Comparison of ENCODE assay signal across 14 mouse cellular contexts in genomic region chr2:153530948-153531347, GRCm38 (mm10). TPM values are rescaled to one million over a fixed set of nuclear protein-coding genes. Genes with fewer than 3 reads are reported as not detected.
DNase-seq lines count a peak whose midpoint lies in the region; ATAC-seq and TF ChIP-seq lines count a peak whose summit lies in the region.
"Had no signal": no experiment of that assay in that cellular context is flagged by ENCODE, and none has a peak within 500 bp of the region (broad histone marks: within the 10 kb centered on the region; RNA-seq: fewer than 3 reads in every experiment).

No protein-coding gene starts in this region.

- TF ChIP-seq CTCF in lung, embryonic 14.5 days (IDR thresholded peaks at IDR 0.05; ENCODE audit: low read depth): peak; percentile 50
- TF ChIP-seq CTCF in midbrain, postnatal 0 days (IDR thresholded peaks at IDR 0.05): peak; percentile 63

- no peak overlapping the region for H3K4me2 ChIP-seq in lung, embryonic 14.5 days
- peak overlapping the region; percentile 95; the same call in 1 of the 2 replicates for H3K4me2 ChIP-seq in midbrain, postnatal 0 days (ENCODE audit: low read depth, low read length, poor library complexity, severe bottlenecking)

- H3K27me3 ChIP-seq in heart, embryonic 10.5 days (ENCODE audit: insufficient read depth, poor library complexity, severe bottlenecking): peaks cover 35% of the 10 kb centered on the region
- H3K27me3 ChIP-seq in lung, embryonic 14.5 days (ENCODE audit: insufficient read depth, low read length): peaks cover 27% of the 10 kb centered on the region
- no peaks in the 10 kb centered on the region for H3K27me3 ChIP-seq in midbrain, postnatal 0 days (ENCODE audit: insufficient read depth, low read length)

- H3K36me3 ChIP-seq in heart, embryonic 10.5 days: no peaks in the 10 kb centered on the region
- no peaks in the 10 kb centered on the region for H3K36me3 ChIP-seq in lung, embryonic 14.5 days (ENCODE audit: insufficient read depth)
- H3K36me3 ChIP-seq in midbrain, postnatal 0 days (ENCODE audit: insufficient read depth, low read length): no peaks in the 10 kb centered on the region

- peak overlapping the region; percentile 96; the same call in 1 of the 2 replicates for H3K27ac ChIP-seq in heart, embryonic 10.5 days
- H3K27ac ChIP-seq in lung, embryonic 14.5 days (ENCODE audit: low read depth): no peak overlapping the region
- H3K27ac ChIP-seq in midbrain, postnatal 0 days (ENCODE audit: low read depth, low read length): no peak overlapping the region
- H3K27ac ChIP-seq: forebrain, embryonic 13.5 days; macrophage had no signal

- peaks cover 39% of the 10 kb centered on the region for H3K4me1 ChIP-seq in heart, embryonic 10.5 days
- H3K4me1 ChIP-seq in lung, embryonic 14.5 days (ENCODE audit: insufficient read depth): no peaks in the 10 kb centered on the region
- no peaks in the 10 kb centered on the region for H3K4me1 ChIP-seq in midbrain, postnatal 0 days (ENCODE audit: insufficient read depth, low read length)

- no peak for ATAC-seq in lung, embryonic 14.5 days (ENCODE audit: insufficient read depth)
- ATAC-seq in midbrain, postnatal 0 days (ENCODE audit: low FRiP score): no peak

- no peak overlapping the region for H3K4me3 ChIP-seq in heart, embryonic 10.5 days
- H3K4me3 ChIP-seq in lung, embryonic 14.5 days (ENCODE audit: low read depth, low read length): no peak overlapping the region
- H3K4me3 ChIP-seq in midbrain, postnatal 0 days (ENCODE audit: low read depth, low read length): no peak overlapping the region

- 38% methylated on average over 5 of the region's 5 CpGs for WGBS in heart, embryonic 10.5 days
- 32% methylated on average over 5 of the region's 5 CpGs for WGBS in lung, embryonic 14.5 days
- 58% methylated on average over 5 of the region's 5 CpGs for WGBS in midbrain, postnatal 0 days

- H3K9ac ChIP-seq in lung, embryonic 14.5 days: no peak overlapping the region
- no peak overlapping the region for H3K9ac ChIP-seq in midbrain, postnatal 0 days (replicated peaks; ENCODE audit: low read length, poor library complexity, severe bottlenecking)

- H3K9me3 ChIP-seq in heart, embryonic 10.5 days: no peaks in the 10 kb centered on the region; the same call in 1 of the 2 replicates
- no peaks in the 10 kb centered on the region for H3K9me3 ChIP-seq in lung, embryonic 14.5 days (ENCODE audit: low read depth, low read length)
- no peaks in the 10 kb centered on the region for H3K9me3 ChIP-seq in midbrain, postnatal 0 days (ENCODE audit: low read length)
- H3K9me3 ChIP-seq: forebrain, embryonic 13.5 days had no signal

- no peak for DNase-seq in heart, embryonic 10.5 days (ENCODE audit: low spot score)
- no peak for DNase-seq in heart, adult 11 months
- DNase-seq in lung, embryonic 14.5 days: no peak
- no peak for DNase-seq in lung, postnatal 4 days
- DNase-seq in induced T-regulatory cell, adult 2 months (ENCODE audit: low read depth): peak; percentile 47
- no peak for DNase-seq in midbrain, postnatal 0 days (ENCODE audit: low spot score)
- no peak for DNase-seq in ovary, postnatal 36 days (ENCODE audit: low spot score)
- no peak for DNase-seq in right cerebral cortex, postnatal 10 days (ENCODE audit: low spot score in 2 of 2)
- DNase-seq: gastrocnemius, postnatal 25 days; heart, postnatal 36 days had no signal

RNA-seq across cellular contexts. Expression of gene Nol4l, which starts 1.2 kb away (rescaled TPM):
- 20.8 and 21.4 TPM in 2 replicates for polyA plus RNA-seq in heart, embryonic 10.5 days (2016; fragmentation: Nextera tagmentation; extraction: Ambion mirVana)
- polyA plus RNA-seq in lung, embryonic 14.5 days (2014; fragmentation: Nextera tagmentation; extraction: Ambion mirVana): 13.6 and 13.9 TPM in 2 replicates
- total RNA-seq in midbrain, postnatal 0 days (2014; rRNA removed): 73.1 and 97.7 TPM in 2 replicates
- 24.4 and 26.4 TPM in 2 replicates for polyA plus RNA-seq in midbrain, postnatal 0 days (2015; fragmentation: Nextera tagmentation; extraction: Ambion mirVana)

RNA-seq across cellular contexts. Expression of gene 4930404H24Rik, which starts 38.4 kb away (rescaled TPM):
- polyA plus RNA-seq in heart, embryonic 10.5 days (2016; fragmentation: Nextera tagmentation; extraction: Ambion mirVana): not detected in 2 replicates
- not detected in 2 replicates for polyA plus RNA-seq in lung, embryonic 14.5 days (2014; fragmentation: Nextera tagmentation; extraction: Ambion mirVana)
- total RNA-seq in midbrain, postnatal 0 days (2014; rRNA removed): not detected in 2 replicates
- not detected in 2 replicates for polyA plus RNA-seq in midbrain, postnatal 0 days (2015; fragmentation: Nextera tagmentation; extraction: Ambion mirVana)
- total RNA-seq: adrenal gland, postnatal 25 days; gastrocnemius, postnatal 25 days; heart, postnatal 36 days had no signal
- polyA plus RNA-seq: forebrain, embryonic 13.5 days; macrophage; small intestine, adult 2 months had no signal
